Mouse (Mus musculus) ES-Bruce4 (cell line): ENCODE measurements around the gene Phc2.

Experiments used
- EP300 ChIP-seq: IDR thresholded peaks from 2 replicates; pipeline ENCODE4 v1.6.1; 2011; ENCODE audit warnings: low read depth, low read length; ENCODE audit not compliant: insufficient read depth
- POLR2A ChIP-seq: IDR thresholded peaks from one replicate; pipeline ENCODE4 v1.8.1; 2011; ENCODE audit warnings: low read length; ENCODE audit not compliant: insufficient read depth

DNA sequence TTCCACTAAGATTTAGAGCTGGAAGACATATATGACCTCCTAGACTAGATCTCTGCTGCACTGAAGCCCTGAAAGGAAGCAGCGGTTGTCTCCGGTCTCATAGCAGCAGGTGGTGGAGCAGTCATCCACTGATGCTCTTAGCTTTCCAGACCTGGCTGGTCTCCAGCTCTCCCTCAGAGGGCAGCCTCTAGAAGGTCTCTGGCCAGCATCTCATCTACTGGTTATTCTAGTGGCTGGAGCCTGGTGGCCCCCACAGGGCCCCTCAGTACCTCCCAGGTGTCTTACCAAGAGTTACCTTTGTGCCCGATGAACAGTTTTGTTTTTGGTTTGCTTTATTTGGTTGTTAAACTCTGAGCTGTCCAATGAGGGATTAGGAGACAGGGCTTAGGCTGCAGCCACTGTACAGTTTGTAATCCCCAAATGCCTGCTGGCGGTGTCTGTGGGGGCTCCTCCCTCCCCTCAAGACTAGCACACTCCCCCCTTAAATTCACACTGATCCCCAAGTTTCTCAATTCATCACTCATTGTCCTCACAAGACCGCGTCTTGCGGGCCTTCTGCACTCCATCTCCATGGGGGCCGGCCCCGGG, 66.7 kb downstream of the Phc2 start:
- no peak for TF ChIP-seq POLR2A
- no peak for TF ChIP-seq EP300
